Mouse (Mus musculus): ENCODE measurements around the gene Tmem128.

The Tmem128 gene

GRCm38 (mm10) chr5:38277936-38278600 lies 18.1 kb downstream of the Tmem128 start:
- no peak for DNase-seq

GRCm38 (mm10) chr5:38280075-38280474 lies 20.1 kb downstream of the Tmem128 start:
- no peak for DNase-seq

GRCm38 (mm10) chr5:38285724-38286123 lies 25.7 kb downstream of the Tmem128 start:
- DNase-seq: no peak

GRCm38 (mm10) chr5:38288476-38288875 lies 28.5 kb downstream of the Tmem128 start:
- no peak for DNase-seq

GRCm38 (mm10) chr5:38301761-38302411 lies 41.9 kb downstream of the Tmem128 start:
- no peak for DNase-seq

GRCm38 (mm10) chr5:38302651-38303050 lies 42.7 kb downstream of the Tmem128 start:
- DNase-seq: no peak

- DNase-seq: no peak
Measured at GRCm38 (mm10) chr5:38305241-38305640, 45.3 kb downstream of the Tmem128 start.

GRCm38 (mm10) chr5:38307255-38308101 lies 47.5 kb downstream of the Tmem128 start:
- peak; percentile 91 for DNase-seq

GRCm38 (mm10) chr5:38308873-38309272 lies 48.9 kb downstream of the Tmem128 start:
- DNase-seq: peak; percentile 59

- DNase-seq: no peak
Measured at GRCm38 (mm10) chr5:38309795-38310194, 49.8 kb downstream of the Tmem128 start.

Data from kidney, postnatal 14 days (tissue).